Mouse (Mus musculus) brown adipose tissue, adult 24 weeks (tissue): Measurements from ENCODE around the gene Tnfsfm13. TPM values are rescaled to one million over a fixed set of nuclear protein-coding genes. Genes with fewer than 3 reads are reported as not detected.
A peak's percentile ranks its signal among the peaks of the same experiment; 100 is the strongest.

Experiments used
- H3K27ac ChIP-seq: fragments of 200-500 bp; replicated peaks from 2 replicates; pipeline ENCODE4 v1.5.1; 2012; ENCODE audit warnings: low read depth, mild to moderate bottlenecking, low read length
- H3K4me1 ChIP-seq: fragments of 200-500 bp; 2 replicates; pipeline ENCODE4 v1.6.1; 2012; ENCODE audit warnings: low read length, mixed read lengths; ENCODE audit not compliant: control insufficient read depth, insufficient read depth, insufficient read length
- H3K4me3 ChIP-seq: fragments of 200-500 bp; 2 replicates; pipeline ENCODE4 v1.5.1; 2012; ENCODE audit warnings: low read depth, mild to moderate bottlenecking, low read length, moderate library complexity; ENCODE audit not compliant: insufficient read depth
- polyA plus RNA-seq: library from polyadenylated mRNA; stranded (reverse); fragments of >200 nt; gene quantifications from 2 replicates; pipeline ENCODE4 v1.2.4, GENCODE M21; 2012; ENCODE audit not compliant: missing spikeins, insufficient read depth, insufficient read length

Gene Tnfsfm13
- polyA plus RNA-seq, 1 experiment: 0.99 TPM

GRCm38 (mm10) chr11:69692863-69693262, 3.0 kb downstream of the Tnfsfm13 start:
- Histone ChIP-seq H3K27ac (peak overlapping the region; percentile 41; the same call in 1 of the 2 replicates), H3K4me3 (no peak overlapping the region), H3K4me1 (0 out of 2 replicates have a peak, but pooled peaks cover 3% of the 10 kb centered on the region)

- Histone ChIP-seq H3K4me1 (0 out of 2 replicates have a peak, but pooled peaks cover 3% of the 10 kb centered on the region), H3K27ac (peak overlapping the region; percentile 41), H3K4me3 (no peak overlapping the region)
Observed at GRCm38 (mm10) chr11:69692196-69692811, 3.6 kb downstream of the Tnfsfm13 start.

DNA sequence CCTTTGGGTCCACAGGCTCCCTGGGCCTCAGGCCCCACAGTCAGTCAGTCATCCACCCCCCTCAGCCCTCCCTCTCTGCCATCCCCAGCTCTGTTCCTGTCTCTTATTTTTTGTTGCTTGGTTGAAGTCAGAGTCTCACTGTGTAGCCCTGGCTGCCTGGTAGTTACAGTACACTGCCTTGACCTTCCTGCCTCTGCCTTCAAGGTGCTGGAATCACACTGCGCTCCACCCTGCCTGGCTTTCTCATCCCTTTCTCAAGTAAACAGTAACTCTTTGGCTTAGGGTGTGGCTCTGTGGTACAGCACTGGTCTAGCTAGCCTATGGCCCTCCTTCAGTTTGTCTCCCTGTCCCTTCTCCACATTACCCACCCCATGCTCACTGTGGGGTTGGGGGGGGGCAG, 6.0 kb downstream of the Tnfsfm13 start:
- H3K4me1 ChIP-seq: peaks cover 9% of the 10 kb centered on the region
- peak overlapping the region; percentile 67 for H3K27ac ChIP-seq
- H3K4me3 ChIP-seq: no peak overlapping the region

DNA sequence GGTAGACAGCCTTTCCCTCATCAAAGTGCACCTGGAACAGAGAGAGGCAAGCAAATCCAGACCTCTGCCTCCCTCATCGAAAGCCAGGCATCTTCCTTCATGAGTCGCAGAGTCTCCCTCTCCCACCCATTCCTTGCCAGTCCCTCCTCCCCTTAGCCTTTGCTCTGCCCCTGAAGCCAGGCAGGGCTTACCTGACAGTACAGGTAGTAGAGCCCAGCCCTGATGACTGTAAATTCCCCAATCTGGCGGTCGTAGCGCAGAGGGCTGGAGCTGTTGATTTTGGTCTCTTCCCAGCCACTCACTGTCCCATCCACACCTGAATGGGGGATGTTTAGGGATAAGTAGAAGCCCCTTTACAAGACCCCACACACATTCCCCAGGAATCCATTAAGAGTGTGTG, 8.8 kb downstream of the Tnfsfm13 start:
- H3K4me1 ChIP-seq: peaks cover 8% of the 10 kb centered on the region
- H3K4me3 ChIP-seq: no peak overlapping the region
- no peak overlapping the region; the same call in 1 of the 2 replicates for H3K27ac ChIP-seq

DNA sequence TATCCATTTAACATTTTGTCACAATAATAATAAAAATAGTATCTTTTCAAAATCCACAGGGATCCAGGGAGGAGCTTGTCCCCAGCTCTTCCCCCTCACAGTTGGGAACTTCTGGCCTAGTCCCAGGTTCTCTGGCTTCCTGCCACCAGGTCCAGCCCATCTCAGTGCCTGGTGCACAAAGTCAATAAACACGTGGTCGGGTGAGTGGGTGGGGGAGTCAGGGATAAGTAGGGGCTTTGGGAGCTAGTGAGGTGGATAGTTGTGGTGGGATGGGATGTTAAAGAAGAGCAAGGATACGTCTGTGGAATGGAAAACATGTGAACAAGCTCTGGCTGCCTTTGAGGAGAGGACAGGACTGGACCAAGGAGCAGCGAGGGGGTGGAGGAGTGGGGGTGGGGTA, 9.5 kb downstream of the Tnfsfm13 start:
- Histone ChIP-seq H3K4me3 (no peak overlapping the region), H3K27ac (peak overlapping the region; percentile 94), H3K4me1 (peaks cover 8% of the 10 kb centered on the region)

GRCm38 (mm10) chr11:69685526-69686148, 10.3 kb downstream of the Tnfsfm13 start, which contains the start of gene Tnfsf13:
TSS of gene Tnfsf13 (minus strand) at chr11:69685784.
- peak within 1 kb of the TSS; percentile 49 for H3K4me3 ChIP-seq
- peaks cover 8% of the 10 kb centered on the region for H3K4me1 ChIP-seq
- H3K27ac ChIP-seq: peak within 1 kb of the TSS; percentile 94

DNA sequence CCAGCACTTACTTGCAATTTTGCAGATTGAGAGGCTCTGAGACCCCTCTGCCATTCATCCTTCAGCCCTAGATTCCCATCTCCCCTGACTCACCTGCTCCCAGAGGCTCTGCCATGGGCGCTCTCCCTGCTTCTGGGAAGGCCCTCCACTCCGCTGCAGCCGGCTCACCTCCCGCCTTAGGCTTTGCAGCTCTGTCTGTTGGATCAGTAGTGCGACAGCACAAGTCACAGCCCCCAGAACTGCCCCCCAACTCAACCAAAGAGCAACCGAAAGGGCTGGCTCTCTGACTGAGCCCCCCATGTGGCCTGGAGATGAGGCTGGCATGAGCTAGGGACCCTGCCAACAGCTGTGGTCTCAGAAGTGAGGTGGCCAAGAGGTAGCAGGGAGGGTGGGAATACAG, 11.0 kb downstream of the Tnfsfm13 start:
- peaks cover 8% of the 10 kb centered on the region for H3K4me1 ChIP-seq
- H3K4me3 ChIP-seq: peak overlapping the region; percentile 2; the same call in 1 of the 2 replicates
- peak overlapping the region; percentile 87 for H3K27ac ChIP-seq

DNA sequence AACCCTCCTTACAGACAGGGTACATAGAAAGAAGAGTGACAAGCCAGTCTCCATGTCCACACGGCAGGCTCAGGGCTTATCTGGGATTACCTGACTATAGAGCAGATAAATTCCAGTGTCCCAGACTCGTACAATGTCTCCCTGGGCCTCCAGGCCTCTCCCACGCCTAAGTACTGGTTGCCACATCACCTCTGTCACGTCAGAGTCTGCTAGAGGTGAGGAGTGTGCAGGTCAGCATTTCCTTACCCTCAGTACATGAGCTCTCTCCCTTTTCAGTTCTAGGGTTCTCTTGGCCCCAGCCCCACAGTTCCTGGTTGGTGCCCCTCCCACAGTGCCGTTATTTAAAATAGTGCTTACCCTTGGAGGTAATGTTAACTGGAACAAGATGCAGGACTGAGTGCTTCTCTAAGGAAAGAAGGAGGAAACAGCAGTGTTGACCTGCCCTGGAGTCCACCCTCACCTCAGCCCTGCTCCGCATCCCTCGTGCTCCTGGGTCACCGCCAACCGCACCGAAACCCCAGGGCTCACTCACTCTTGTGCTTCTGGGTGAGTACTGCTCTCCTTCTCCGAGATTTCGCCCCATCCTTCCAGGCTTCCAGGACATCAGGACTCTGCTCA, 11.7 kb downstream of the Tnfsfm13 start:
- peak overlapping the region; percentile 87 for H3K27ac ChIP-seq
- H3K4me1 ChIP-seq: peaks cover 8% of the 10 kb centered on the region
- H3K4me3 ChIP-seq: peak overlapping the region; percentile 2; the same call in 1 of the 2 replicates

- Histone ChIP-seq H3K4me3 (no peak overlapping the region), H3K27ac (no peak overlapping the region), H3K4me1 (peaks cover 8% of the 10 kb centered on the region)
Observed at GRCm38 (mm10) chr11:69683576-69683975, 12.3 kb downstream of the Tnfsfm13 start.

GRCm38 (mm10) chr11:69682840-69683533, 12.9 kb downstream of the Tnfsfm13 start:
- Histone ChIP-seq H3K27ac (no peak overlapping the region), H3K4me1 (peaks cover 8% of the 10 kb centered on the region), H3K4me3 (no peak overlapping the region)

GRCm38 (mm10) chr11:69682209-69682839, 13.6 kb downstream of the Tnfsfm13 start:
- H3K4me1 ChIP-seq: peaks cover 8% of the 10 kb centered on the region

DNA sequence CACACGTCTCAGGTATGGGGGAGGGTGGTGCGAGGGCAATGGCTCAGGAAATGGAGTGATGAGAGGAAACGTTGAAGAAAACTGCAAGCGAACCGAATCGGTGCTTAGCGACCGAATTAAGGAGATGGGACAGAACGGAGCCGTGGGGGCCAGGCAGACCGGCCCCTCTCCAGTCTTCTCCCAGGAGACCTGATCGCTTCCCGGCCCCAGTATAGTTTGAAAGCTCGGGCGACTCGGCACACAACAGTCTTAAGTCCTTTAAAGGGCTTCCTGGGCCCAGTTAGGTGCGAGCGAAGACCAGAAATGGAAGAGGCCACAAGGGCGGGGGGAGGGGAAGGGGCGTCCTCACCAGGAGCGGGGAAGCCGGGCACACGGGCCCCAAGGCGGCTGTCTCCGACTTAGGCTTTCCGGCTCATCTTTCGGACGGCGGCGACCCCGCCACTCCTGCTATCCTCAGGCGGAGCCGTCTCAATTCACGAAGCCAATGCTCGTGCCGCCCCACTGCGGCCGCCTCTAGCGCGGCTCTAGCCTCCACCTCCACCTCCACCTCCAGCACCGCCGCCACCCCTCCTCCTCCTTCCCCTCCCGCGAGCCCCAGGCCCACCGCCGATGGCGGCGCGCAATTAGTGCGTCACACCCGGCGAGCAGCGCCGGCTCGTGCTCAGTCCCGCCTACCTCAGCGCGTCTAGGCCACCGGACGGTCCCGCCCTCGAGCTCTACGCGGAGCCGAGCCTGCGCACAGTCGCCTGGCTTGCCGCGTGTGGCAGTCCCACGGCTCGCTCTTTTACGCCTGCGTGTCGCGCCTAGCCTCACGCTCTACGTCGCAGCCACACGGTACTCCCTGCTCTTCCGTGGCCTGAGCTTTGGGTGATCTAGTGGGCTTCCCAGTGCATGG, 14.3 kb downstream of the Tnfsfm13 start, which contains the start of gene Senp3:
Gene Senp3, minus strand, starts transcription at position 771 of the 895 bp plus-strand sequence.
- peaks cover 8% of the 10 kb centered on the region for H3K4me1 ChIP-seq
- H3K27ac ChIP-seq: peak within 1 kb of the TSS; percentile 64
- peak within 1 kb of the TSS; percentile 77 for H3K4me3 ChIP-seq

More at GRCm38 (mm10) chr11:69682209-69682839, 13.6 kb downstream of the Tnfsfm13 start:
- H3K27ac ChIP-seq: peak overlapping the region; percentile 64
- H3K4me3 ChIP-seq: peak overlapping the region; percentile 52

GRCm38 (mm10) chr11:69680136-69680855, 15.6 kb downstream of the Tnfsfm13 start:
- H3K4me1 ChIP-seq: peaks cover 5% of the 10 kb centered on the region
- H3K27ac ChIP-seq: no peak overlapping the region
- peak overlapping the region; percentile 77; the same call in 1 of the 2 replicates for H3K4me3 ChIP-seq
